Mouse (Mus musculus): ENCODE data around the gene Car12.

DNA sequence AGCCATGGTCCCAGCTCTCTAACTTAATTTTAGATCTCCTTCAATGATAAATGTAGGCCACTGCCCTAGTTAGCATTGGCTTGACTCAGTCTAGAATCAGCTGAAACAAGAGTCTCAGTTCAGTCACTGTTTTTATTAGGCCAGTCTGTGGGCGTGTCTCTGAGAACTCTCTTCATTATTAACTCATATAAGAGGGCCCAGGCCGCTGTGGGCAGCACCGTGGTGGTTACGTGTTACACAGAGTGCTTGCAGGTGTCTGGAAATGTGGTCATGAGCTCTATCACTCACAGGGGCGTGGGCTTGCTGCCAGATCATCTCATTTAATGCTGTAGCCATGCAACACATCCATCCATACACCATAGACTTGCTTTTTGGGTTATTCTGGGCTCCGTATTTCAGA is 46.4 kb upstream of the Car12 start:
- no peak for TF ChIP-seq POLR2A (IDR thresholded peaks at IDR 0.05; ENCODE audit: borderline replicate concordance, low read depth, low read length)
- no peak for TF ChIP-seq CTCF (IDR thresholded peaks at IDR 0.05; ENCODE audit: low read depth, low read length)

Measured in bone marrow macrophage, adult 2 months (primary cell).